Mouse (Mus musculus) cerebellum, adult 9-11 months (tissue): ENCODE results near the gene Calm2.

Source experiments
- DNase-seq: peaks from one replicate; pipeline ENCODE4 v3.0.0; 2022

Gene Calm2

DNA sequence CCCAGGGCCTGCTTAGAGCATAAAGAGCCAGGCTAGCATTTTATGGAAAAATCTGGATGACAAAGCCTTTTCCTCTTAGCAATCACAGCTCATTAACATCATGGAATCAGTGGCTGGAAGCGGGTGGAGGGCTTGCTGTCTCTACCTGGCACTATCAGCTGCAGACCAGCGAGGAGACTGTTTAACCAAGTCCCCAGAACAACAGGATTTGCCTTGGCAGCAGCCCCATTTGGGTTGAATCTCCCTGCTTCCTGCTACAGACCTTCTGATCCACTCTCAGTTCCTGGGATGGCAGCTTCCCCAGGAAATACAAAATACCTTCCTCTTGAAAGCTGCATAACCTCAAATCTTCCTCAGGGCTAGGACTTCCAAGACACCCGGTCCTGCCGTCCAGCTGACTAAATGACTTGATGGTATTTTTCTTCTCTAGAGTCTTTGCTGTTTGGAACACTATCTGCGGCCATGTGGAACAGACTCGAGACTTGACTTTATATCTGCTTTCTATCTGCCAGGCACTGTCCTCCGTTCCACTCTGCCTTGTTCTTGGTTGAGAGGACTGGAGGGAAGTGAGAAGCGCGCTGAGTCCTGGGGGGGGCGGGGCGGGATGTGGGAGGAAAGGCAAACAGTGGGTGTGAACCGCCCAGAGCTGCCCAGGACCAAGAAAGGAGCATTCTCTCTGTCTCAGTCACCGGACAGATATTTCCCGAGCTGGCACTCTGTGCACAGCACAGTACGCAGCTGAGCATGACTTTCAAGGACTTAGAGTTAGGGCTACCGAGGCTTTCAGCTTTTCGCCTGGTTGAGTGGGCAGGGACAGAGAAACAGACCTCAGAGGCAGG, 12.4 kb upstream of the Calm2 start:
- DNase-seq = peak; percentile 70

DNA sequence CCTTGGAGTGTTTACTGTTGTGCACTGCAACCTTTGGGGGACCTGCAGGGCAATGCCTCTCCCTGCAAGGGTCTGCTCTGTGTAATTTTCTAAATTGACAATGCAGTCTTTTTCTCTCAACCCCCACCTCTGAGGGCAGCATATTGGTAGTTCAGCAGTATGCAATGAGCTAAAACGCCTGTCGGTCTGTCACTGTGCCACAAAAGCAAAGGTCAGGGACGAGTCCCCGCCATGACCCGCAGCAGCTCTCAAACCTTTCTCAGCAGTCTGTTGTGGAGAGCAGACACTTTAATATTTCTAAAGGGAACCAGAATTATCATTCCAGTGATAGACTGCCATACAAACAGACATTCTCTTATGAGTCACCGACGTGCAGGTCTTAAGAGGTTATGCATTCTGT, 11.2 kb upstream of the Calm2 start:
- DNase-seq = no peak

DNA sequence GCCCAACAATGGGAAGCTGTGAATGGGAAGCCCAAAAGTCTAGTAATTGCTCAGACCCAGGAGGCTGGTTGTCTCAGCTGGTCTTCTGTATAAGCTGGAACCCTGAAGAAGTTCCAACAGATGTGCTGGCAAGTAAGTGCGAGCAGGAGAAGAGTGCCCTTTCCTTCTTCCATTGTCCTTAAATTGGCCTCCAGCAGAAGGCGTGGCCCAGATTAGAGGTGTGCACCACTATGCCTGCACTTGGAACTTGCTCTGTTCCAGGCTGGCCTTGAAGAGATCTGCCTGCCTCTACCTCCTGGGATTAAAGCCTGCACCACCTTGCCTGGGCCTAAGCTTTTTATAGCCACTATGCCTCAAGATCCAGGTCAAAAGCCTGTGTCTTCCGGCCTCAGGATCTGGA, 7.4 kb upstream of the Calm2 start:
- no peak for DNase-seq

DNA sequence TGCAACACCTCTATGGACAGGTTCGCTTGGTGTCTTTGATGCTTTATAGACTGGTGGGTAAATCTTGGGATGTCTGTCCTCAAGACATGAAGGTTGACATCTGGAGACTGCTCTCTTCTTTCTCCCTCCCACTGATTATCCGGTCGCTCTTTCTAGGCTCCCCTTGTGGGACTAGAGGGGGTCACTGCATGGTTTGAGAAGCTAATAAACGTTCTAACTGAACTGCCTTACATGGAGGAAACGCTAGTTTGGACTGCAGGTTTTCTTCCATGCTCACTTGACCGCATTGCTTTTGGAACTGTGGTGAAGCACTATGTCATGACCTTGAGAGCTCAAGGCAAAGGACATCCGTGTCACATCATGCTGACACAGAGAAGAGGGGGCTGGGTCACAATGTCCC, 6.6 kb upstream of the Calm2 start:
- no peak for DNase-seq

DNA sequence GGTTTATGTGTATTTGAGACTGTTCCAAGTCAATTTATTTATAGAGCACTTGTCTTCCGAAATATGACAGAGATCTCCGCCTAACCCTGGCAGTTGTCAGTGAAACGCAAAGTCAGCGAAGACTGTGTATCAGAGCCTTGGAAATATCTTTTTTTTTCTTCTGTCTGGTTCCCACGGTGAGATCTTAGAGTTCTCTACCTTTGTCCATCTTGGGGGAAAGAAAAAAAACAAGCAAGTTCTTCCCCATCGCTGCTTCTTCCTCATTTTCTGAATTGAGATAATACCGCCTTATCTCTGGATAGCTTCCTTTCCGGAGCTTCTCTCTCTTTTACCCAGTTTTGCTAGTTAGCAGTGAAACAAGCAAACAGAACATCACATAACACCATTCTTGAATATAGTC, 2.1 kb upstream of the Calm2 start:
- no peak for DNase-seq

DNA sequence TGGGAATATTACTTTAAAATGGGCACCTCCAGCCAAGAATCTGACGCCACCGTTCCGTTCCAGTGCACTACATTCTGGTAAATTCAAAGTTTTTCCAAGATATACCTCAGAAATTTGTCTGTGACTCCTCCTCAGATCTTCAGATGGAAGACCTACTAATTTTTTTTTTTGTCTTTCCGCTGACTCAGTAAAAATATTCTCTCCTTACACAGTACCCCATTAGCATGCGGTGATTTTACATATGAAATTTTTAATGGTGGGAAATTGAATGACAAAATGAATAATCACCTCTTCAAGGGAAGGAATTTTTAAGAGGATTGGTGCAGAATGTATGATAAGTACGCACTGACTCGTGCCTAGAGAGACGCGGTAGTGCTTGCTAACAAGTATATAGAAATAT, 1.6 kb upstream of the Calm2 start:
- DNase-seq = no peak

DNA sequence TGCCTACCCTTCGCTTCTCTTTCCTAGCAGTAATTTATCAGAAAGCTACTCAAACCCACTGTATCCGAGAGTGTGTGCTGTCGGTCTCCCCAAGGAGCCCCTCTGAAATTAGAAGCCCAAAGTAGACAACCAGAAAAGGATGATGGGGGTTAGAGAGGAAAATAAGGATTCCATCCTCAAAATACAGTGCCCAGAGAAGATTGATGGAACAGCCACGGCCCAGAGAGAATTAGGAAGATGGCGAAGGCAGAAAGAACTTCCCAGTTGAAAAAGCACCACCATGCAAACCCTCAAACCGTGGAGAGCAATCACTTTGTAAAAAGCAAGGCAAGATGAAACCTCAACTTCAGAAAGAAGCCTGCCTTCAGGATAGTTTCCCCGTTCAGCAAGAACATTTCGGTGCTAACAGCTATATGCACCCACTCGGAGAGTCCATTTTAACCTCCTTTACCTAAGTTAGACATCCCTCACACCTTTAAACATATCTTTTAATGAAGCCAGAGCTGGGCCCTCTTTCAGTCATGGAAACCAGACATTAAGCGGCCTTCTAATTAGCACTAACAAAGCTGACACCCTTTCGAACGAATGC, 971 bp upstream of the Calm2 start:
- DNase-seq = peak; percentile 39

DNA sequence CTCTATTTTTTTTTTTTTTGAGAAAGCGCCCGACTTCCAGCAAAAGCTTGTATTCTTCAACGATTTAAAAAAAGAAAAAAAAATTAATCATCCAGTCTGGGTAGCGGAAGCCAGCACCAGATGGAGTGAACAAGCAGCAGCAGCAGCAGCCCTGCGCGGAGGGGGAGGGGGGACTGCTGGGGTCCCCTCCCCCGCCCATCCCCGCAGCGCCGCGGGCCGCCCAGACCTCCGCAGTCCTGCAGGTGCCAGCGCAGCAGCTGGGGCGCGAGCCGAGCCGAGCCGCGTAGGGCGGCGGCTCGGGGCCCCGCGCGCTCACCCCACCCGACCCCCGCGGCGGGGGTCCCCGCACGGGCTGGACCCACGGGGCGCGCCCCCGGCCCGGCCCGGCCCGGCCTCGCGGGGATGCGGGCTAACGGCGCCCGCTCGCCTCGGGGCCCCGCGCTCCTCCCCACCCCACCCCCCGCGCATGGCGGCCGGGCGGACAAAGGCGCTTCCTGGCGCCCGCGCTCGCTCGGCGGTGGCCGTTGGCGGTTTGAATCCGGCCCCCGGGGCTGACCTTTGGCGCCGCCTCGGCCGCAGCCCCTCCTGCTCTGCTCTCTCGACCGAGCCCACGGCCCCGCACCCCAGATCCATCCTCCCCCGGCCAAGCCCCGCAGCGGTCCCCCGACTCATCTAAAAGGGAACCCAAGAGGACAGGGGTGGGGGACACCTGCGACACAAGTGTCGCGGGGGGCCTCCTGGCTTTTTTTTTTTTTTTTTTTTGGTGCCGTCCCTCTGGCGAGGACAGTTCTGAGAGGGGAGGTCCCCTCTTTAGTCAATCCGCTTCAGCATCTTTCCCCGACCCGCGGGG, 593 bp downstream of the Calm2 start:
- peak; percentile 80 for DNase-seq

DNA sequence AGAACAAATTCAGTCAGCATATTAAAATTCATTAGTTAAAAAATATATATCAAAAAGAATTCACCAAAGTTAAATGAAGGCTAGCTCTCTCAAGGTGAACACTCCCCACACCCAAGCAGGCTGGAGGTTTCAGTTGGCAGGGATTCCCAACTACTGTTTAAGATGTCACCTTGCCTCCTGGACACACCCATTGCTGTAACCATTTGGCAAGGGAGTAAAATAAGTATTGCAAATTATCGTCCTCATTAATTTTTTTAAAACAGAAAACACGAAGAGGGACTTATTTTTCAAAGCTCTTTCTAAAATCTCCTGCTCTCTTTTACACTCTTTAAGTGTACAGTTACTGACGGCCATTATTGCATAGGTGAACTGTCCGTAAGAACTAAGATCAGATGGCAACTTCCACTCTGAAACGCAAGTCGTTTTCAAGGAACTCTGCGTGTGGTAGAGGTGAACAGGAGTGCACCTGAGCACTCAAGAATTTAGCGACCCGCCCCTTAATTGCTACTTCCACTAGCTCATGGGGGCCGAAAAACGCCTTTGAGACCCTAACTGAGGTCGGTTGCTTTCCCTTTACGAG, 1.3 kb downstream of the Calm2 start:
- no peak for DNase-seq

DNA sequence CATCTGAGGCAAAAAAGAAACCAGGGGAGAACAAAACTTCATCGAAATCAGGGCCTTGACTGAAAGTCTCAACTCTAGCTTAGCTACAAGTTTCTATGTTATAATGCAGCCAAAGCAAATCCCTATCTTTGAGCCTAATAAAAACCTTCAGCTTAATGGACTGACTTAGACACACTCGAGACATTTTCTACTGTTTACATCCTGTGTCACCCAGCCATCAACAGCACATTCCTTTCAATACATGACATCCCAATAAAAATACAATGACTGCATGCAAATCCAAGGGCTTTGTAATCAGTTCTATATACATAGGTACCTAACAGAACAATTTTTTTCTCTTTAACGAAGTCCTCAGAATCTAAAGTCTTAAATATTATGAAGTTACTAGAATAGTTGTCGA, 2.0 kb downstream of the Calm2 start:
- no peak for DNase-seq

DNA sequence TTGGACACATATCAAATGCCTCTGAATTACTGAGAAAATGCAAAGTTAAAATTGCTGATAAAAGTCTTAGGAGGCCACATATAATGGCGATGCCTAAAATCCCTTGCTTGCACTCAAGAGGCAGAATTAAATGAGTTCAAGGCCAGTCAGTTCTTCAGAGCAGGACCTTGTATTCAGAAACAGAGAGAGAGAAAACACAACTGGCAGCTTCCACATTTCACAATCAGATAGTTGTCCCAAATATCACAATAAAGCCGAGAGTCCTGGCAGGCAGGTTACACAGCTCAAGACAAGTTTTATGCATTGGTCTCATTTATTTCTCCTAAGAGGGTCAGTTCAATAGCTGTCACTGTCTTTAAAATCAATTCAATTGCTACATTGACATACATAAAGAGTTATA, 5.2 kb downstream of the Calm2 start:
- DNase-seq = no peak

DNA sequence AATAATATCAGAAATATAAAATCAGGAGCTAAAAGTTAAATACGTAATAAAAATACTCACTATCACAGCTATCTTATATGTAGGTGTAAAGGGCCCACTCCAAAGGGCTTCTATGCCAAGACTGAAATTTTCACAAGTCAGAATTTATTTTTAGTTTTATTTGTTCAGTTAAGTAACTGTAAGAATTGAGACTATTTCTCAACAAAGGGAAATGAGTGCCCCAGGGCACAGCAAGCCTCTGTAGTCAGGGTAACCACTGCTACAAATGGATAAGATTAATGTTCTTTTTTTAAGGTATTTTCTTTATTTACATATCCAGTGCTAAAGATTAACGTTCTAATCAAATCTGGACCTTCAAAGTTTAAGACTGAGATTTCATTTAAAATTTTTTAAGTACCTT, 7.3 kb downstream of the Calm2 start:
- DNase-seq = no peak

DNA sequence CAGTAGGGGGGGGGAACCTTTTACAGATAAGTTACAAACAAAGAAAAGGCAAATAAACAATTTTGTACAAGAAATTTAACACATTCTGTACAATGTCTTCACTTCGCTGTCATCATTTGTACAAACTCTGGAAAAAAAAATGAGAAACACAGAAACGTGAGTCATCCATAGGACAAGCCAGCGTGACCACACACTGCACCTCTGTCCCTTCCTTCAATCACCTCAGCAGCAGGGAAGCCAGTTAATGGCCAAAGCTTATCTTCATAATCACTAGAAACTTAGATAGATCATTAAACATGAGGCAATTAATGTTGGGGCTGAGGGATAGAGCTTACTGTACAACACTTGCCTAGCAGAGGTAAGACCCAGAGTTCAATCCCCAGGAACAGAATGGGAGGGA, 12.8 kb downstream of the Calm2 start:
- no peak for DNase-seq

DNA sequence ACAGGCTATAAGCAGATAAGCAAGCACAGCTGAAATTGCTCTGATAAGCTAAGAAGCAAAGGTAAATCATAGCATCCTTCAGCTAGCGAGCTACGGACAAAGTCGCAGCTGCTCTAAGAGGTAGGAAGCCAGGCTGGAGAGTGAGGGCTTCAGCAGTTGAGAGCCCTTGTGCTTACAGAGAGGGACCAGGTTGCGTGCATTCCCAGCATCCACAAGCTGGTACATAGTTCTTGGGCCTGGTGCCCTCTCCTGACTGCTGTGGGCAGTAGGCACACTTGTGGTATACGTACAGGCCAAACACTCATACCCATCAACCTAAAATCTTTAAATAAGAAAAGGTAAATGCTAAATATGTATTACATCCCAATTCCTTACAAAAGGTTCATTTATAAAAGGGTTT, 14.0 kb downstream of the Calm2 start:
- DNase-seq = no peak

DNA sequence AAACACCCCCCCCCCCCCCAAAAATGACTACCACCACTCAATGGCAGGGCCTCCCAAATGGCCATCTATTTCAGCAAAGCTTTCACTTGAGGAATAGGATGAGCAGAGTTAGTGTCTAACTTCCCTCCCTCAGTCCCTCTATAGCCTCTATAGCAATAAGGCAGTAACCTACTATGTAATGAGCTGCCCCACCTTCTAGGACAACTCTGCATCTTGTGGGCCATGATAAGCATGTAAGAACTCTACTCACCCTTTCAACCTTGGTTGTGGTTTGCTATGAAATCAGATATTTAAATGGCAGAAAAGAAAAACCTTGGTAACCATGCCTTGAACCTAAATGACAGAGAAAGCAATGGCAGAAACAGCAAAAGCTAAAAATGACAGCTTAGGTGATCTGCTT, 14.4 kb downstream of the Calm2 start:
- DNase-seq = no peak

DNA sequence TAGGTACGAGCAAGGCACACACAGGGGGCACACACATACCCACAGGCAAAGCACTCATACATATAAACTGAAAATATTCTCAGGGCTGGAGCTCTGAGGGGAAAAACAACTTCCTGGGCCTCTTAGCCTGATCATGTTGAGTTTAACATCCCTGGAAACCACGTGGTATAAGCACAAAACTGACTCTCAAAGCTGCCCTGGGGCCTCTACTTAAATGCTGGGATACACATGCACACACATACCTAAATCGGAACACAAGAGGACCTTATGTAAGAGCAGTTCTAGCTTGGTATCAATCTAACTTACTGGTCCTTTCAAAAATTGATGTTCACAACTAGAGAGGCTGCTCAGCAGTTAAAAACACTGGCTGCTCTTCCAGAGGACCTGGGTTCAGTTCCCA, 17.3 kb downstream of the Calm2 start:
- DNase-seq = no peak

DNA sequence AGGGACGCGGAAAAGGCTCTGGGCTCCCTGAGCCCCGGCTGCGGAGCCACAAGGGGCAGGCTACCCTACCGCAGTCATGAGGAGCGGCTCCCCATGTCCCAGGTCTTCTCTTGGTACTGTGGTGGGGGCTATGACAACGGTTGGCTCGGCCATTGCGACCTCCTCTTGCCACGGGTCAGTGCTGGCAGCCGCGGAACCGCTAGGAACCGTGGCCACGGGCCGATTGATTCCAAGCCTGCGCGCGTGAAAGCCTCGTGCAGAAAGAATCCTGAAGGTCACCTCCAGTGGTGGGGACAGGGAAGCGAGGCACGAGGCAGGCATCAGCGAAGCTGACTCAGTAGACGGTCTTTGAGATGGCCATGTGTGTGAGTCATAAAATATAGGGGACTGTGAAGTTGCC, 19.2 kb downstream of the Calm2 start, which contains the start of gene Stpg4:
Stpg4 (minus strand) TSS at position 231 of the 400 bp plus-strand sequence.
- no peak for DNase-seq

DNA sequence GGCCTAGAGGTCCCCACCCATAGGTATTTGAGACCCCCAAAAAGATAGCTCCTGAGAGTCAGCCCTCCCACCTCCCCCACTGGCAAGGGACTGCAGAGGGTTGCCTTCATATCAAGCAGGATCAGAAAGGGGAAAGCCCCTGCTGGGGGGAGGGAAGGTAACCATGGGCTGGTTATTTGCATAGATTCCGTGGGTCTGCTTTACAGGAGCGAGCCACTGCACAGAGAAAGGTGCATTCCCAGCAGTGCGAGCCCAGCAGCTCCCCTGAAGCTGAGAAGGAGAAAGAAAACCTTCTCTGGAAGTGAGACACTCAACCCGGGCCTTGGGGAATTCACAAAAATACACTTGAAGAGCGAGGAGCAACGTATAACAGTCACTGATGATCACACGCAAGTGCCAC, 28.7 kb downstream of the Calm2 start:
- no peak for DNase-seq

DNA sequence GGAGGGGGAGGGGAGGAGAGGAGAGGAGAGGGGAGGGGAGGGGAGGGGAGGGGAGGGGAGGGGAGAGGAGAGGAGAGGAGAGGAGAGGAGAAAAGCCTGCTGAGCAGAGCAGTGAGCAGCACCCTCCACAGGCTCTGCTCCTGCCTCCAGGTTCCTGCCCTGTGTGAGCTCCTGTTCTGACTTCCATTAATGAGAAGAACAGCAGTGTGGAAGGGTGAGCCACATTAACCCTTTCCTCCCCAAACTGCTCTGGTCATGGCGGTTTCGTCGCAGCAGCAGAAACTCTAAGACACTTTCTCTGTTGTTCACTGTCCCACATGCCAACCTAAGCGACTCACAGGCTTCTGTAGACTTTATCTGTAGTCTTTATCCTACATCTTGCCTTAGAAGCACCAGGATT, 40.1 kb downstream of the Calm2 start:
- DNase-seq = no peak

DNA sequence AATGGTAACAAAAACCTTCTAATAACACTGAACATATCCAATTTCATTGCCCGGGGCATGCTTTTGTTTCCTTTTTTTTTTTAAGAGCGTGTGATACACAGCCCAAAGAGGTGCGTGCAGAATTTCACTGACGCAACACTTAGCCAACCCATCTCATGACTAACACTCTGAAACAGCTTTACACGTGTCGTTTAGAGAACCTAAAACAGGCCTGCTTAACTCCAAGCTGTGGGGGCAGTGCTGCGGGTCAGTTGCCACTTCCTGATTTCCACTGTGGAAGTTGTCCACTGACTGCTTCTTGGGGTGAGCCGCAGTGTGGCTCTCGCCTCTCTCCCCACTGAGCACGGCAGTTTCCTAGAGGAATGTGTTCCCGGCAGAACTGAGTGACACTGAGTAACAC, 41.2 kb downstream of the Calm2 start:
- no peak for DNase-seq

DNA sequence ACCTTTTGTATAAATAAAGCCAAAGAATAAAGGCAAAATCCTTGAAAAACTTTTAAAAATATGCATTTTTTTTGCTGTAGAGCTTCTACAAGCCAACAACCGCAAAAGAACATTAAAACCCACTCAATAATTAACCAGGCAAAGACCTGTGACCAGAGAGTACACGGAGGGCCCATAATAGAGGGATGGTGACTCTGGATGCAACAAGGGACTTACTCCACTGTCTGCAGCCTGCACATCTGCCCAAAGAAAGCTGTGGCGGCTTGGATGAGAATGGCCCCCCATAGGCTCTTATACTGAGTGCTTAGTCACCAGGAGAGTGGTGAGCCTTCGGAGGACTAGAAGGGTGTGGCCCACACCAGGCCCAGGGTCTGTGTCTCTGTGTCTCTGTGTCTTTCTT, 43.3 kb downstream of the Calm2 start:
- DNase-seq = no peak

DNA sequence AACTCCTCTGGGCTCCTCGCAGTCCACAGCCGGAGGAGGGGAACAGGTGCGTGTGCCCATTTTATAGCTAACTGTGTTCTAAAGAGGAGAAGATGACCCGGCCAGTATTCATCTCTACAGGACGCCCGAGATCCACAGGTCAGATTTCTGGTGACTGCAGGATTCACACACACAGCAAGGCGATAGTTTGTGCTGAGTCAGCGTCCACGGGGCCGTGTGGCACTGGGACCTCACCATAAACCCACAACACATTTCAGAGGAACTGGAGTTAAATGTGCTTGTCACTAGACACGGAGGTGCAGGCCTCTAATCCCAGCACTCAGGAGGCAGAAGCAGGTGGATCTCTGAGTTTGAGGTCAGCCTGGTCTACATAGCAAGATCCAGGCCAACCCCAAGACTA, 44.3 kb downstream of the Calm2 start:
- DNase-seq = no peak

DNA sequence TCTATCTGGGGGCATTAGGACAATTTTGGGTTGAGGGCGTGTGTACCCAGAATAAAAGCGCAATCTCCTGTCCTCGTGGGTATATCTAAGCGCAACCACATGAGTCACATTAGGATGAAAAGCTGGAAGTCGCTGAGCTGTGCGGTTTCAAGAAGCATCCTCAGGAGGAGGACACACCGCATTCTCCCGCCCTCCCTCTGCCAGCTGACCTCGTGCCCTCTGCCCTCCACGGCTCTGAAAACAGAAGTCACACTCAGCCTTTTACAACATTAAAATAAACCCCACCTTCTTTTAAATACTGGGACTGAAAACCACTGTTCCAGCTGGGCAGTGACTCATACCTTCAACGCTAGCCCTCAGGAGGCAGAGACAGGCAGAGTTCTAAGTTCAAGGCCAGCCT, 49.6 kb downstream of the Calm2 start:
- no peak for DNase-seq

DNA sequence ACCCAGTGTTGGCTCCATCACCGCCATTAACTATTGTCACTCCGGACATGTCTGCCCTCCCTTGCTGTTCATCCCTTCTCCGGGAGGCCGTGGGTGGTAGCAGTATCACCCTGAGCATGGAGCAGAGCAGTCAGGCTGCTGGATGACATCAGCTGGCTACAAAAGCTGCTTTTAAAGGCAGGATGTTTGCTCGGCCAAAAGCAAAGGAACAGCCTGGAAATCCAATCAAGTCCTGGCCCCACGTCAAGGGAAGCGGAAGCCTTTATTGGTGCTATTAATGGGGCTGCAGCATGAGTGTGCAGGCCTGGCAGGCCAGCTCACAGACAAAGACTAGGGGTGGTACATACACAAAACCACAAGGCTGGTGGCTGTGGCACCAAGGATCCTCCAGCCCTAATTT, 55.5 kb downstream of the Calm2 start:
- peak; percentile 34 for DNase-seq
